Mouse (Mus musculus) midbrain, embryonic 13.5 days (tissue): Measurements from ENCODE around the gene Grid2. TPM values are rescaled to one million over a fixed set of nuclear protein-coding genes. Genes with fewer than 3 reads are reported as not detected.
A peak's percentile ranks its signal among the peaks of the same experiment; 100 is the strongest.

Experiments used
- ATAC-seq: fragments of 200-750 bp; cut with Nextera tagmentation; 2 replicates; pipeline ENCODE4 v1.8.0; 2017; ENCODE audit warnings: mild to moderate bottlenecking, moderate TSS enrichment, moderate library complexity
- H3K27ac ChIP-seq: fragments of 300-500 bp; sonication (generic); 2 replicates; pipeline ENCODE4 v1.5.1; 2015; ENCODE audit warnings: inconsistent platforms, mild to moderate bottlenecking, moderate library complexity
- H3K27me3 ChIP-seq: fragments of 300-500 bp; sonication (generic); 2 replicates; pipeline ENCODE4 v1.6.1; 2015; ENCODE audit warnings: mild to moderate bottlenecking, inconsistent platforms
- H3K36me3 ChIP-seq: fragments of 300-500 bp; sonication (generic); 2 replicates; pipeline ENCODE4 v1.6.1; 2015; ENCODE audit warnings: mild to moderate bottlenecking, inconsistent platforms
- H3K4me1 ChIP-seq: fragments of 300-500 bp; sonication (generic); replicated peaks from 2 replicates; pipeline ENCODE4 v1.6.1; 2015; ENCODE audit warnings: inconsistent platforms
- H3K4me2 ChIP-seq: fragments of 300-500 bp; sonication (generic); replicated peaks from 2 replicates; pipeline ENCODE4 v1.6.1; 2015; ENCODE audit warnings: moderate library complexity, mild to moderate bottlenecking, inconsistent platforms
- H3K4me3 ChIP-seq: fragments of 300-500 bp; sonication (generic); replicated peaks from 2 replicates; pipeline ENCODE4 v1.5.1; 2015; ENCODE audit warnings: mild to moderate bottlenecking, inconsistent platforms
- H3K9ac ChIP-seq: fragments of 300-500 bp; sonication (generic); replicated peaks from 2 replicates; pipeline ENCODE4 v1.6.1; 2015; ENCODE audit warnings: mild to moderate bottlenecking, inconsistent platforms
- H3K9me3 ChIP-seq: fragments of 300-500 bp; sonication (generic); 2 replicates; pipeline ENCODE4 v1.6.1; 2016; ENCODE audit warnings: mild to moderate bottlenecking, inconsistent platforms
- WGBS: fragments of 180-500 bp; shearing (Covaris S2); methylation state at CpG from one replicate; pipeline ENCODE4 v1.1.7; 2015; 5-methylcytosine and 5-hydroxymethylcytosine counted together
- polyA plus RNA-seq: library from polyadenylated mRNA; unstranded; fragments of >200 nt; fragmentation: Nextera tagmentation; extraction: Ambion mirVana; gene quantifications from 2 replicates; pipeline ENCODE4 v1.2.1, GENCODE M21; 2015

Gene Grid2
- polyA plus RNA-seq, 1 experiment from 2014 or later = 7.6 TPM

GRCm38 (mm10) chr6:64727751-64728403, 1472.2 kb downstream of the Grid2 start:
- Histone ChIP-seq H3K9me3 (no peaks in the 10 kb centered on the region), H3K4me2 (peak overlapping the region; percentile 79), H3K36me3 (no peaks in the 10 kb centered on the region), H3K9ac (no peak overlapping the region), H3K4me1 (peaks cover 30% of the 10 kb centered on the region), H3K4me3 (peak overlapping the region; percentile 47), H3K27me3 (peaks cover 63% of the 10 kb centered on the region), H3K27ac (no peak overlapping the region)
- 1% methylated on average over 29 of the region's 29 CpGs for WGBS
- ATAC-seq = peak; percentile 15; the same call in 1 of the 2 replicates

- Histone ChIP-seq H3K9me3 (no peaks in the 10 kb centered on the region), H3K27me3 (peaks cover 71% of the 10 kb centered on the region), H3K27ac (no peak within 1 kb of the TSS), H3K4me3 (peak within 1 kb of the TSS; percentile 47), H3K36me3 (no peaks in the 10 kb centered on the region), H3K4me2 (peak within 1 kb of the TSS; percentile 79), H3K9ac (peak within 1 kb of the TSS; percentile 55), H3K4me1 (peaks cover 30% of the 10 kb centered on the region)
- 2% methylated on average over 34 of the region's 34 CpGs for WGBS
- peak; percentile 82 for ATAC-seq
Observed at GRCm38 (mm10) chr6:64728499-64729198, 1473.0 kb downstream of the Grid2 start, which contains the start of gene Atoh1. Atoh1 (plus strand) TSS chr6:64729125.

DNA sequence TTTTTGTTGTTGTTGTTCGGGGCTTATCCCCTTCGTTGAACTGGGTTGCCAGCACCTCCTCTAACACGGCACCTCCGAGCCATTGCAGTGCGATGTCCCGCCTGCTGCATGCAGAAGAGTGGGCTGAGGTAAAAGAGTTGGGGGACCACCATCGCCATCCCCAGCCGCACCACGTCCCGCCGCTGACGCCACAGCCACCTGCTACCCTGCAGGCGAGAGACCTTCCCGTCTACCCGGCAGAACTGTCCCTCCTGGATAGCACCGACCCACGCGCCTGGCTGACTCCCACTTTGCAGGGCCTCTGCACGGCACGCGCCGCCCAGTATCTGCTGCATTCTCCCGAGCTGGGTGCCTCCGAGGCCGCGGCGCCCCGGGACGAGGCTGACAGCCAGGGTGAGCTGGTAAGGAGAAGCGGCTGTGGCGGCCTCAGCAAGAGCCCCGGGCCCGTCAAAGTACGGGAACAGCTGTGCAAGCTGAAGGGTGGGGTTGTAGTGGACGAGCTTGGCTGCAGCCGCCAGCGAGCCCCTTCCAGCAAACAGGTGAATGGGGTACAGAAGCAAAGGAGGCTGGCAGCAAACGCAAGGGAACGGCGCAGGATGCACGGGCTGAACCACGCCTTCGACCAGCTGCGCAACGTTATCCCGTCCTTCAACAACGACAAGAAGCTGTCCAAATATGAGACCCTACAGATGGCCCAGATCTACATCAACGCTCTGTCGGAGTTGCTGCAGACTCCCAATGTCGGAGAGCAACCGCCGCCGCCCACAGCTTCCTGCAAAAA, 1473.7 kb downstream of the Grid2 start:
- H3K9ac ChIP-seq = peak overlapping the region; percentile 55
- H3K4me1 ChIP-seq = peaks cover 36% of the 10 kb centered on the region
- H3K4me3 ChIP-seq = peak overlapping the region; percentile 47
- H3K27me3 ChIP-seq = peaks cover 79% of the 10 kb centered on the region
- no peaks in the 10 kb centered on the region for H3K36me3 ChIP-seq
- peak; percentile 78 for ATAC-seq
- peak overlapping the region; percentile 79 for H3K4me2 ChIP-seq
- H3K27ac ChIP-seq = no peak overlapping the region
- WGBS = under 1% methylated on average over 53 of the region's 53 CpGs
- H3K9me3 ChIP-seq = no peaks in the 10 kb centered on the region

DNA sequence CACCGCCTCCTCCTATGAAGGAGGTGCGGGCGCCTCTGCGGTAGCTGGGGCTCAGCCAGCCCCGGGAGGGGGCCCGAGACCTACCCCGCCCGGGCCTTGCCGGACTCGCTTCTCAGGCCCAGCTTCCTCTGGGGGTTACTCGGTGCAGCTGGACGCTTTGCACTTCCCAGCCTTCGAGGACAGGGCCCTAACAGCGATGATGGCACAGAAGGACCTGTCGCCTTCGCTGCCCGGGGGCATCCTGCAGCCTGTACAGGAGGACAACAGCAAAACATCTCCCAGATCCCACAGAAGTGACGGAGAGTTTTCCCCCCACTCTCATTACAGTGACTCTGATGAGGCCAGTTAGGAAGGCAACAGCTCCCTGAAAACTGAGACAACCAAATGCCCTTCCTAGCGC, 1474.4 kb downstream of the Grid2 start:
- Histone ChIP-seq H3K27ac (no peak overlapping the region), H3K27me3 (peaks cover 85% of the 10 kb centered on the region), H3K4me3 (peak overlapping the region; percentile 47), H3K4me1 (peaks cover 42% of the 10 kb centered on the region), H3K9me3 (no peaks in the 10 kb centered on the region), H3K9ac (no peak overlapping the region; the same call in 1 of the 2 replicates), H3K4me2 (peak overlapping the region; percentile 79), H3K36me3 (no peaks in the 10 kb centered on the region)
- ATAC-seq = 0 out of 2 replicates have a peak, but pooled peaks have one; percentile 5
- under 1% methylated on average over 18 of the region's 19 CpGs for WGBS

- Histone ChIP-seq H3K9me3 (no peaks in the 10 kb centered on the region), H3K27ac (no peak overlapping the region), H3K9ac (no peak overlapping the region), H3K4me2 (peak overlapping the region; percentile 79), H3K4me1 (peaks cover 42% of the 10 kb centered on the region), H3K4me3 (peak overlapping the region; percentile 47), H3K36me3 (no peaks in the 10 kb centered on the region), H3K27me3 (peaks cover 90% of the 10 kb centered on the region)
- ATAC-seq = no peak
- 2% methylated on average over 14 of the region's 14 CpGs for WGBS
Observed at GRCm38 (mm10) chr6:64730506-64731020, 1474.9 kb downstream of the Grid2 start.

- Histone ChIP-seq H3K36me3 (no peaks in the 10 kb centered on the region), H3K4me3 (no peak overlapping the region), H3K4me1 (peaks cover 42% of the 10 kb centered on the region), H3K4me2 (no peak overlapping the region), H3K27me3 (peaks cover 96% of the 10 kb centered on the region), H3K9me3 (no peaks in the 10 kb centered on the region), H3K27ac (no peak overlapping the region), H3K9ac (no peak overlapping the region)
- whole genome bisulfite sequencing = 6% methylated on average over 7 of the region's 7 CpGs
- ATAC-seq = no peak
Observed at GRCm38 (mm10) chr6:64731126-64731525, 1475.5 kb downstream of the Grid2 start.

GRCm38 (mm10) chr6:64731621-64732320, 1476.1 kb downstream of the Grid2 start:
- WGBS = 3% methylated on average over 8 of the region's 8 CpGs
- Histone ChIP-seq H3K27me3 (peaks cover 98% of the 10 kb centered on the region), H3K9me3 (no peaks in the 10 kb centered on the region), H3K4me3 (no peak overlapping the region), H3K4me2 (no peak overlapping the region), H3K9ac (no peak overlapping the region), H3K36me3 (no peaks in the 10 kb centered on the region), H3K27ac (no peak overlapping the region), H3K4me1 (peaks cover 42% of the 10 kb centered on the region)
- ATAC-seq = no peak

- Histone ChIP-seq H3K9me3 (no peaks in the 10 kb centered on the region), H3K4me1 (peaks cover 32% of the 10 kb centered on the region), H3K4me3 (no peak overlapping the region), H3K27me3 (peaks cover 88% of the 10 kb centered on the region), H3K36me3 (no peaks in the 10 kb centered on the region), H3K9ac (no peak overlapping the region), H3K27ac (no peak overlapping the region), H3K4me2 (no peak overlapping the region)
- no peak for ATAC-seq
- under 1% methylated on average over 4 of the region's 4 CpGs for WGBS
Observed at GRCm38 (mm10) chr6:64733311-64733710, 1477.6 kb downstream of the Grid2 start.

DNA sequence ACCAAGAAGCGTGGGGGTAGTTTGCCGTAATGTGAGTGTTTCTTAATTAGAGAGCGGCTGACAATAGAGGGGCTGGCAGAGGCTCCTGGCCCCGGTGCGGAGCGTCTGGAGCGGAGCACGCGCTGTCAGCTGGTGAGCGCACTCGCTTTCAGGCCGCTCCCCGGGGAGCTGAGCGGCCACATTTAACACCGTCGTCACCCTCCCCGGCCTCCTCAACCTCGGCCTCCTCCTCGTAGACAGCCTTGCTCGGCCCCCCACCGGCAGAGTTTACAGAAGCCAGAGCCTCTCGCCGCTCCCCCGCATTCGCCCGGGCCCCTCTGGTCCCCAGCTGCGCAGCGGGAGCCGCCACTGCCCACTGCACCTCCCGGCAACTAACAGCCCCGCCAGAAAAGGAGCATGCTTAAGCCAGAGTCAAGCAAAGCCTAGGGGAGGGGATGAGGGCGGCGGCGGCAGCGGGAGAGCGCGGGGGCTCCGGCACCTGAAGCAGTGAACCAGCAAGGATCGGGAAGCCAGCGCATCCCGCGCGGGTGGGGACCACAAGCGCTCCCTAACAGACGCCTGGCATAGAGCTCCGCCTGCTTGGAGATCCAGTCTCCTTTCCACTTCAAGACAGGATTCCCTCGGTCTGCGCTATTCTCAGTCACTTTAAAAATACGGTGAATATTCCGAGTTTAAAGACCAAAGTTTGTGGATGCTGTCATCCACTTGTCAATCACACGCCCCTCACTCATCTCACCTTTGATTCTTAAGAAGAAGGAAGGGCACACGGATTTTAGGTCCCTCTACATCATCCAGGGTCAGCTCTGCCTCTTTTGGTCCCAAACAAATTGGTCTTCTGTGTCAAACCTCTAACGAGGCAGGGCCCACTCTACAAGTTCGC, 1479.0 kb downstream of the Grid2 start:
- Histone ChIP-seq H3K4me3 (peak overlapping the region; percentile 55), H3K4me1 (peaks cover 18% of the 10 kb centered on the region), H3K4me2 (peak overlapping the region; percentile 99), H3K9me3 (no peaks in the 10 kb centered on the region), H3K27ac (no peak overlapping the region), H3K27me3 (peaks cover 83% of the 10 kb centered on the region), H3K9ac (peak overlapping the region; percentile 64), H3K36me3 (no peaks in the 10 kb centered on the region)
- under 1% methylated on average over 54 of the region's 54 CpGs for WGBS
- ATAC-seq = peak; percentile 85

- Histone ChIP-seq H3K4me1 (peaks cover 12% of the 10 kb centered on the region), H3K9ac (no peak overlapping the region), H3K4me3 (no peak overlapping the region), H3K27ac (no peak overlapping the region), H3K9me3 (no peaks in the 10 kb centered on the region), H3K36me3 (no peaks in the 10 kb centered on the region), H3K27me3 (peaks cover 71% of the 10 kb centered on the region), H3K4me2 (no peak overlapping the region)
- 73% methylated on average over 4 of the region's 4 CpGs for WGBS
- no peak for ATAC-seq
Observed at GRCm38 (mm10) chr6:64736317-64736716, 1480.6 kb downstream of the Grid2 start.
